Mouse (Mus musculus) limb, embryonic 14.5 days (tissue): ENCODE results near the gene Oscar. TPM values are rescaled to one million over a fixed set of nuclear protein-coding genes. Genes with fewer than 3 reads are reported as not detected.

Experiments
- ATAC-seq: fragments of 200-750 bp; cut with Nextera tagmentation; 2 replicates; pipeline ENCODE4 v1.8.0; 2017; ENCODE audit warnings: low read depth, moderate number of reproducible peaks, moderate TSS enrichment; ENCODE audit not compliant: low FRiP score
- DNase-seq: peaks from one replicate; pipeline ENCODE4 v3.0.0-alpha.2; 2015; ENCODE audit warnings: low spot score
- H3K27ac ChIP-seq: fragments of 300-500 bp; sonication (generic); replicated peaks from 2 replicates; pipeline ENCODE4 v1.5.1; 2014; ENCODE audit warnings: low read depth, mild to moderate bottlenecking, low read length, moderate library complexity, mixed read lengths
- H3K27me3 ChIP-seq: fragments of 300-500 bp; sonication (generic); 2 replicates; pipeline ENCODE4 v1.6.1; 2014; ENCODE audit warnings: low read length, mixed read lengths; ENCODE audit not compliant: control insufficient read depth, insufficient read depth
- H3K36me3 ChIP-seq: fragments of 300-500 bp; sonication (generic); 2 replicates; pipeline ENCODE4 v1.6.1; 2014; ENCODE audit warnings: mild to moderate bottlenecking, low read length, moderate library complexity, mixed read lengths; ENCODE audit not compliant: control insufficient read depth, insufficient read depth
- H3K4me1 ChIP-seq: fragments of 300-500 bp; sonication (generic); 2 replicates; pipeline ENCODE4 v1.6.1; 2014; ENCODE audit warnings: antibody characterized with exemption, low read length, mixed read lengths; ENCODE audit not compliant: control insufficient read depth, insufficient read depth
- H3K4me2 ChIP-seq: fragments of 300-500 bp; sonication (generic); replicated peaks from 2 replicates; pipeline ENCODE4 v1.6.1; 2014; ENCODE audit warnings: low read depth, mild to moderate bottlenecking, low read length, moderate library complexity; ENCODE audit not compliant: severe bottlenecking
- H3K4me3 ChIP-seq: fragments of 300-500 bp; sonication (generic); replicated peaks from 2 replicates; pipeline ENCODE4 v1.5.1; 2014; ENCODE audit warnings: low read length
- H3K9ac ChIP-seq: fragments of 300-500 bp; sonication (generic); 2 replicates; pipeline ENCODE4 v1.6.1; 2014; ENCODE audit warnings: mild to moderate bottlenecking, low read depth, low read length, moderate library complexity; ENCODE audit not compliant: severe bottlenecking
- H3K9me3 ChIP-seq: fragments of 300-500 bp; sonication (generic); 2 replicates; pipeline ENCODE4 v1.6.1; 2016; ENCODE audit warnings: low read length; ENCODE audit not compliant: control insufficient read depth
- POLR2A ChIP-seq: fragments of 200-500 bp; IDR thresholded peaks from 2 replicates; pipeline ENCODE4 v1.8.0; 2012; ENCODE audit warnings: inconsistent platforms, mild to moderate bottlenecking, moderate library complexity, borderline replicate concordance; ENCODE audit not compliant: insufficient read depth, insufficient read length; ENCODE audit errors: extremely low read depth
- WGBS: fragments of 180-500 bp; shearing (Covaris S2); extraction: QIAGEN DNeasy Blood & Tissue Kit; methylation state at CpG from one replicate; pipeline ENCODE4 v1.1.7; 2014; 5-methylcytosine and 5-hydroxymethylcytosine counted together
- polyA plus RNA-seq, 2 experiments: library from polyadenylated mRNA; depleted of rRNA in 1 of 2; stranded (reverse) in 1 of 2; unstranded in 1 of 2; fragments of >200 nt; fragmentation: Nextera tagmentation in 1 of 2; extraction: Ambion mirVana in 1 of 2; gene quantifications; 2 replicates each; pipeline versions ENCODE4 v1.2.1 to v1.2.3; 2012 to 2014

Gene Oscar
- polyA plus RNA-seq (2012; rRNA removed) (1.1 and 1.9 TPM in 2 replicates), polyA plus RNA-seq (2014; fragmentation: Nextera tagmentation; extraction: Ambion mirVana) (0.40 TPM in 2 replicates)

DNA sequence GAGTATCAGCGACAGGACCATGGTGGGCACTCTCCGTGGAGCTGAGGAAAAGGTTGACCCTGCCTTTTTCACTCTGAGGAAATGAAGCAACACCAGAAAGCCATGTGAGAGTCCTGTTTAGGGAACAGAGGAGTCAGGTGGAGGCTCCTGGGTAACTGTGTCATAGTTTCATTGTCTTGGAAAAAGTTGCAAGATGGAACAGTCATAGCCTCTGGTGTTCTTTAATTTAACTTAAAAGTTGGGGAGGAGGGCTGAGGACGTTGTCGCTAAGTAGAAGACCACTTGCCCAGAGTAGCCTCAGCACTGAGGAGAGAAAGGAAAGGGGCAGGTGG lies at the start of gene Oscar:
Gene Oscar, minus strand, starts transcription at position 101 of the 332 bp plus-strand sequence.
- DNase-seq (no peak), ATAC-seq (no peak)
- Histone ChIP-seq H3K36me3 (peaks cover 16% of the 10 kb centered on the region), H3K4me1 (peaks cover 3% of the 10 kb centered on the region; the same call in 1 of the 2 replicates), H3K27ac (no peak within 1 kb of the TSS), H3K9ac (no peak within 1 kb of the TSS), H3K9me3 (no peaks in the 10 kb centered on the region), H3K27me3 (no peaks in the 10 kb centered on the region), H3K4me2 (no peak within 1 kb of the TSS), H3K4me3 (peak within 1 kb of the TSS; percentile 69; the same call in 1 of the 2 replicates)
- 91% methylated on average over 4 of the region's 4 CpGs for WGBS
- TF ChIP-seq POLR2A, result no peak

DNA sequence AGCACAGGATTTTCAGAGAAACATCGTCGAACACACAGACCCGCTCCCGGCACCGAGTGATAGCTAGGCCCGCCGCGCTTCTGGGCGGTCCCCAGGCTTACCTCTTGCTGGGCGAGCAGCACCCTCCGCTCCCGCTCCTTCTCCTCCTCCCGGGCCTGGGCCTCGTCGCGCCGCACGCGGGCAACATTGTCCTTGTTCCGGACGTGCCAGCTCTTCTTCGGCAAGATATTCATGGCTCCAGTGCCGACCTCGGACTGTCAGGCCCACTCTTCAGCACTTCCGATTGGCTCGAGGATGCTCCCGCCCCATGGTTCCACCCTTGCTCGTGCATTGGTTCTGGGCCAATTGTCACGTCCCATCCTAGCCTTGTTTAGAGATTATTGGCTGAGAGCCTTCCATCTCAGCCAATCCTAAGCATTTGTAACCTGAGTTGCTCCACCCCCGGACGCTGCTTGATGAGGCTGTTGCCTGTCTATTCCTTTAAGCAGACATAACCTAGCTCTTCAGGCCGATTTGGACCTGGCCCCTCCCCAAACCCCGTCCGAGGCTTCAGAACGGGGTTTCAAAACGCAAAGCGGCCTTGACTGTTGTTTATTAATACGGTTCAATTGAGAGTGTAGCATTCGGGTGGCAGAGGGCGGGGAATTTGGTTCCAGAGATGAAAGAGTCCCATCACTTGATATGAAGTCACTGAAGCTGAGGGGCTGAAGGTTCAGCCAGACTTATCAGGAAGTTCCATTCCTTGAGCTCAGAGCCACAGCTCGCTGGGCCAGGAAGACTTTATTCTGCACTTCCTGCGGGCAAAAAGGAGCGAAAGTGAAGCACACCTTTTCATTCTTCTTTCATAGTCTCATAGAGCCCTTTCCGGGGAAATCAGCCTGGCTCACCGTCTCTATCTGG lies 49.5 kb upstream of the Oscar start, which contains the start of gene Leng1:
Gene Leng1, minus strand, starts transcription at position 626 of the 900 bp plus-strand sequence.
- Histone ChIP-seq H3K4me2 (peak within 1 kb of the TSS; percentile 72), H3K9me3 (no peaks in the 10 kb centered on the region), H3K27me3 (no peaks in the 10 kb centered on the region), H3K27ac (peak within 1 kb of the TSS; percentile 77), H3K4me1 (peaks cover 17% of the 10 kb centered on the region), H3K4me3 (peak within 1 kb of the TSS; percentile 66), H3K36me3 (peaks cover 28% of the 10 kb centered on the region), H3K9ac (peak within 1 kb of the TSS; percentile 73)
- DNase-seq, result peak; percentile 99
- TF ChIP-seq POLR2A, result peak; percentile 24; the same call in 1 of the 2 replicates
- ATAC-seq, result peak; percentile 97
- 4% methylated on average over 45 of the region's 45 CpGs for WGBS

- Histone ChIP-seq H3K27ac (peak overlapping the region; percentile 77), H3K27me3 (no peaks in the 10 kb centered on the region), H3K4me3 (peak overlapping the region; percentile 66), H3K4me1 (peaks cover 17% of the 10 kb centered on the region), H3K36me3 (peaks cover 36% of the 10 kb centered on the region), H3K9ac (peak overlapping the region; percentile 73), H3K4me2 (peak overlapping the region; percentile 72), H3K9me3 (no peaks in the 10 kb centered on the region)
- no peak for TF ChIP-seq POLR2A
- DNase-seq, result peak; percentile 16
- WGBS, result 34% methylated on average over 15 of the region's 15 CpGs
- peak; percentile 7 for ATAC-seq
Measured at GRCm38 (mm10) chr7:3664524-3665214, 48.7 kb upstream of the Oscar start.

GRCm38 (mm10) chr7:3658578-3658977 lies 42.6 kb upstream of the Oscar start:
- Histone ChIP-seq H3K4me3 (no peak overlapping the region), H3K9ac (no peak overlapping the region), H3K27ac (no peak overlapping the region), H3K4me1 (peaks cover 2% of the 10 kb centered on the region; the same call in 1 of the 2 replicates), H3K4me2 (no peak overlapping the region), H3K9me3 (no peaks in the 10 kb centered on the region), H3K36me3 (peaks cover 95% of the 10 kb centered on the region), H3K27me3 (no peaks in the 10 kb centered on the region)
- ATAC-seq (no peak), DNase-seq (no peak)
- 94% methylated on average over 14 of the region's 14 CpGs for whole genome bisulfite sequencing
- TF ChIP-seq POLR2A, result no peak

DNA sequence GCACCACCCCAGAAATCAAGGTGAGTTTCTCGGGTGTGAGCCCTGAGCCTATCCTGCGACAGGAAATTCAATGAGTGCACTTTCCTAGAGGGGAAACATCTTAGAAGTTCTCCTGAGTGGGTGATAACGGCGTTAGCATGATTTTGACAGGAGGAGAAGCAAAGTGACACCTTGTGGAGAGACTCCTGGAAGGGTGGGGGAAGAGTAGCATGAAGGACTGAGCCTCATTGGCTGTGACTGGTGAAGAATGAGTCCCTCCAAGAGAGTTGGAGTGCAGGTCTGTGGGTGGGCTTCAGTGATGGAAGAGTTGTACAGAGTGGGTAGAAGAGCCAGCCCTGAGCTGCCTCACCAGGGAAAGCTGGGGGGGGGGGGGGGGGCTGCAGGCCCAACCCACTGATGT lies 41.0 kb upstream of the Oscar start:
- Histone ChIP-seq H3K4me1 (no peaks in the 10 kb centered on the region), H3K9me3 (no peaks in the 10 kb centered on the region), H3K36me3 (peaks cover 98% of the 10 kb centered on the region), H3K27ac (no peak overlapping the region), H3K4me2 (no peak overlapping the region), H3K4me3 (no peak overlapping the region), H3K9ac (no peak overlapping the region), H3K27me3 (no peaks in the 10 kb centered on the region)
- DNase-seq (no peak), ATAC-seq (no peak)
- no peak for TF ChIP-seq POLR2A
- WGBS, result 90% methylated on average over 4 of the region's 4 CpGs
